Mouse (Mus musculus): Measurements from ENCODE around the gene Prkca. TPM values are rescaled to one million over a fixed set of nuclear protein-coding genes. Genes with fewer than 3 reads are reported as not detected.

Prkca gene
- total and polyA plus RNA-seq, 3 experiments: 15.3 to 30.9 (median 19.9) TPM

DNA sequence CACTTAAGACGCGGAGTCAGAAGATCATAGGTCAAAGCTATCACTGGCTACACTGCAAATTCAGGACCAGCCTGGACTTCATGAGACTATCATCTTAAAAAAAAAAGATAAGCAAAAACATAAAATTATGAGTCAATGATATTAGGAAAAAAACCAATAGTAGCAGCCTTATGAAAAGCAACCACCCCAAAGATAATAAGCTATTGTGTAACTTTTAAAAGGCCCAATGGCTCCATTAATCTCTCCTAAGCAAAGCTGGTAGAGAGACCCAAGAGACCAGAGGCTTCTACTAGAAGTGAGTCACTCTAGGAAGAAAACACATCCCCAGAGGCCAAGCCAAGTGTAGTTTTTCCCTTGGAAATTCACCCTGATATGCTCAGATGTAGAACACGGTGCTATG lies 185.7 kb downstream of the Prkca start:
- no peak overlapping the region for H3K9ac ChIP-seq (ENCODE audit: control insufficient read depth, low read depth, low read length, poor library complexity, severe bottlenecking)
- no peaks in the 10 kb centered on the region for H3K27me3 ChIP-seq (ENCODE audit: control insufficient read depth in 1 of 2, insufficient read depth in 2 of 2, low read length in 2 of 2)
- no peak for DNase-seq (ENCODE audit: low read depth, low spot score)
- H3K79me2 ChIP-seq (ENCODE audit: control insufficient read depth, insufficient read depth, low read length, poor library complexity): no peaks in the 10 kb centered on the region
- no peak overlapping the region for H3K27ac ChIP-seq (ENCODE audit: control insufficient read depth, low read depth, low read length)
- H3K36me3 ChIP-seq (ENCODE audit: control insufficient read depth in 1 of 2, insufficient read depth in 2 of 2, low read length in 2 of 2): no peaks in the 10 kb centered on the region; a peak in 1 of 4 replicates
- no peaks in the 10 kb centered on the region for H3K9me3 ChIP-seq (replicated peaks; ENCODE audit: insufficient read depth, low read length)
- H3K4me3 ChIP-seq (ENCODE audit: control insufficient read depth in 1 of 2, insufficient read depth in 1 of 2, low read depth in 2 of 2, low read length in 2 of 2): no peak overlapping the region
- no peaks in the 10 kb centered on the region for H3K4me1 ChIP-seq (ENCODE audit: control insufficient read depth in 1 of 2, insufficient read depth in 2 of 2, low read length in 2 of 2)
- TF ChIP-seq CHD2 (IDR thresholded peaks at IDR 0.05; ENCODE audit: low read length) (no peak), NELFE (IDR thresholded peaks at IDR 0.05; ENCODE audit: low read depth, low read length) (no peak), USF1 (IDR thresholded peaks at IDR 0.05; ENCODE audit: low read depth, low read length) (no peak), MEF2A (IDR thresholded peaks at IDR 0.05; ENCODE audit: extremely low read depth, insufficient replicate concordance, low read depth, low read length, poor library complexity, severe bottlenecking) (no peak), JUND (IDR thresholded peaks at IDR 0.05; ENCODE audit: low read depth, low read length) (no peak), SIN3A (IDR thresholded peaks at IDR 0.05; ENCODE audit: low read length) (no peak), ZMIZ1 (IDR thresholded peaks at IDR 0.05; ENCODE audit: low read depth, low read length) (no peak), GABPA (IDR thresholded peaks at IDR 0.05; ENCODE audit: low read depth, low read length) (no peak), RCOR1 (IDR thresholded peaks at IDR 0.05; ENCODE audit: low read depth, low read length) (no peak), SMC3 (IDR thresholded peaks at IDR 0.05; ENCODE audit: low read depth, low read length) (no peak), CTCF (IDR thresholded peaks at IDR 0.05 in 2 of 3, conservative IDR thresholded peaks at IDR 0.05 in 1 of 3; ENCODE audit: control insufficient read depth in 1 of 3, insufficient read depth in 1 of 3, low read depth in 2 of 3, low read length in 3 of 3, poor library complexity in 1 of 3, severe bottlenecking in 1 of 3) (no peak), UBTF (IDR thresholded peaks at IDR 0.05; ENCODE audit: borderline replicate concordance, insufficient read depth, low read depth, low read length) (no peak), EP300 (IDR thresholded peaks at IDR 0.05; ENCODE audit: low read depth in 1 of 2, low read length in 2 of 2) (no peak), TCF12 (IDR thresholded peaks at IDR 0.05; ENCODE audit: low read depth, low read length) (no peak), ZKSCAN1 (IDR thresholded peaks at IDR 0.05; ENCODE audit: low read depth, low read length) (no peak), MYB (IDR thresholded peaks at IDR 0.05; ENCODE audit: low read depth, low read length) (no peak), TBP (IDR thresholded peaks at IDR 0.05; ENCODE audit: low read depth, low read length) (no peak), ETS1 (IDR thresholded peaks at IDR 0.05; ENCODE audit: low read depth, low read length) (no peak), ZNF384 (IDR thresholded peaks at IDR 0.05; ENCODE audit: low read depth, low read length) (no peak), POLR2AphosphoS2 (IDR thresholded peaks at IDR 0.05; ENCODE audit: low read length) (no peak)

DNA sequence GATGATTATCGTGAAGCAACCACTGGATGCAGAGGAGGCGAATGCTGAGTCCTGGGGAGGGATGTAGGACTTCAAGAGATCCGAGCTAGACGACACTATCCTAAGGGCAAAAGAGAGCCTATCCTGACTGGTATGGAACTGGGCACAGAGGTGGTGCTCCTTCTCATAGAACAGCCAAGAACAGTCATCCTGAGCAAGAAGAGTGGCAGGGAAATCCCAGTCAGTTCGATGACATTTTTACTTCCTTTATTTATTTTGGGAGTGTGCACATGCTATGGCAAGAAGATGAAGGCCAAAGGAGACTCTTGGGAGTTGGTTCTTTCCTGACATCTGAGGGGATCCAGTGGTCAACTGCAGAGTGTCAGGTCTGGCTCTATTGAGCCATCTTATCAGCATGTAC lies 186.7 kb downstream of the Prkca start:
- no peak for DNase-seq (ENCODE audit: low read depth, low spot score)
- no peaks in the 10 kb centered on the region; a peak in 1 of 4 replicates for H3K36me3 ChIP-seq (ENCODE audit: control insufficient read depth in 1 of 2, insufficient read depth in 2 of 2, low read length in 2 of 2)
- H3K9ac ChIP-seq (ENCODE audit: control insufficient read depth, low read depth, low read length, poor library complexity, severe bottlenecking): no peak overlapping the region
- H3K4me3 ChIP-seq (ENCODE audit: control insufficient read depth in 1 of 2, insufficient read depth in 1 of 2, low read depth in 2 of 2, low read length in 2 of 2): no peak overlapping the region
- H3K27me3 ChIP-seq (ENCODE audit: control insufficient read depth in 1 of 2, insufficient read depth in 2 of 2, low read length in 2 of 2): no peaks in the 10 kb centered on the region
- no peaks in the 10 kb centered on the region for H3K4me1 ChIP-seq (ENCODE audit: control insufficient read depth in 1 of 2, insufficient read depth in 2 of 2, low read length in 2 of 2)
- no peaks in the 10 kb centered on the region for H3K9me3 ChIP-seq (replicated peaks; ENCODE audit: insufficient read depth, low read length)
- H3K79me2 ChIP-seq (ENCODE audit: control insufficient read depth, insufficient read depth, low read length, poor library complexity): no peaks in the 10 kb centered on the region
- TF ChIP-seq ZNF384 (IDR thresholded peaks at IDR 0.05; ENCODE audit: low read depth, low read length) (no peak), ETS1 (IDR thresholded peaks at IDR 0.05; ENCODE audit: low read depth, low read length) (no peak), CHD1 (IDR thresholded peaks at IDR 0.05; ENCODE audit: low read depth, low read length) (no peak), CTCF (IDR thresholded peaks at IDR 0.05 in 2 of 3, conservative IDR thresholded peaks at IDR 0.05 in 1 of 3; ENCODE audit: control insufficient read depth in 1 of 3, insufficient read depth in 1 of 3, low read depth in 2 of 3, low read length in 3 of 3, poor library complexity in 1 of 3, severe bottlenecking in 1 of 3) (no peak), MYB (IDR thresholded peaks at IDR 0.05; ENCODE audit: low read depth, low read length) (no peak), EP300 (IDR thresholded peaks at IDR 0.05; ENCODE audit: low read depth in 1 of 2, low read length in 2 of 2) (no peak), MEF2A (IDR thresholded peaks at IDR 0.05; ENCODE audit: extremely low read depth, insufficient replicate concordance, low read depth, low read length, poor library complexity, severe bottlenecking) (no peak), MAX (IDR thresholded peaks at IDR 0.05; ENCODE audit: low read length) (no peak), HCFC1 (IDR thresholded peaks at IDR 0.05; ENCODE audit: low read depth, low read length) (no peak), TBP (IDR thresholded peaks at IDR 0.05; ENCODE audit: low read depth, low read length) (no peak), TCF12 (IDR thresholded peaks at IDR 0.05; ENCODE audit: low read depth, low read length) (no peak), SIN3A (IDR thresholded peaks at IDR 0.05; ENCODE audit: low read length) (no peak), USF2 (IDR thresholded peaks at IDR 0.05; ENCODE audit: borderline replicate concordance in 1 of 2, insufficient read depth in 1 of 2, low read depth in 1 of 2, low read length in 2 of 2) (no peak)
- H3K27ac ChIP-seq (ENCODE audit: control insufficient read depth, low read depth, low read length): no peak overlapping the region

Data from MEL (cell line).